In the genomic region with DNA sequence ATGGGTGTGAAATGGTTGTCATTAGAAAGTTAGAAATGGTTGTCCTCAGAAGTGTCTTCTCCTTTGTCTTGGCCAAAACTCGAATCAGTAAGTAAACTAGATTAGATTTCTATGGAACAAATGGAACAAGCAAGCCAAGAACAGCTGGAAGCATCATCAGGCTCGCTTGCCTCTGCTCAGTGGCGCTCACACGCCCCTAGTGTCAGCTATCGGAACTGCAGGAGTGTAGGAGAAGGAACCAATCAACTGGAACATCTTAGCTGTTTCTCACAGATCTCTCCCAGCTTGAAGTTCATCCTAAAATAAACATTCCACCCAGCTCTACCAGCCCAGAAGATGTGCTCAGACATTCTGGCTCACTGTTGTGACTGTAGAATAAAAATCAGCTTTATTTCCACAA, we compare ENCODE assay signal across 9 mouse cellular contexts.
DNase-seq lines count a peak whose midpoint lies in the region; ATAC-seq and TF ChIP-seq lines count a peak whose summit lies in the region.
"Had no signal": no experiment of that assay in that cellular context is flagged by ENCODE, and none has a peak within 500 bp of the region (broad histone marks: within the 10 kb centered on the region; RNA-seq: fewer than 3 reads in every experiment).

No protein-coding gene starts in this region.

- no peak overlapping the region for H3K9ac ChIP-seq in neural tube, embryonic 15.5 days (replicated peaks)
- H3K9ac ChIP-seq in kidney, postnatal 0 days (ENCODE audit: low read depth, low read length) = no peak overlapping the region
- no peak overlapping the region for H3K9ac ChIP-seq in liver, embryonic 11.5 days (ENCODE audit: low read depth, low read length)
- H3K9ac ChIP-seq: limb, embryonic 12.5 days had no signal

- 5% methylated on average over 5 of the region's 5 CpGs for WGBS in neural tube, embryonic 15.5 days
- 4% methylated on average over 5 of the region's 5 CpGs for WGBS in kidney, postnatal 0 days
- 3% methylated on average over 5 of the region's 5 CpGs for WGBS in liver, embryonic 11.5 days

- peaks cover 4% of the 10 kb centered on the region for H3K27me3 ChIP-seq in neural tube, embryonic 15.5 days (replicated peaks)
- H3K27me3 ChIP-seq in kidney, postnatal 0 days (ENCODE audit: insufficient read depth, low read length) = no peaks in the 10 kb centered on the region
- H3K27me3 ChIP-seq in liver, embryonic 11.5 days (replicated peaks; ENCODE audit: control insufficient read depth, insufficient read depth, low read length) = no peaks in the 10 kb centered on the region

- TF ChIP-seq CTCF in kidney, postnatal 0 days (IDR thresholded peaks at IDR 0.05; ENCODE audit: low read depth) = peak; percentile 92

- H3K36me3 ChIP-seq in neural tube, embryonic 15.5 days = no peaks in the 10 kb centered on the region
- no peaks in the 10 kb centered on the region for H3K36me3 ChIP-seq in kidney, postnatal 0 days (ENCODE audit: insufficient read depth, low read length)
- no peaks in the 10 kb centered on the region for H3K36me3 ChIP-seq in liver, embryonic 11.5 days (ENCODE audit: control insufficient read depth, insufficient read depth, low read length)
- H3K36me3 ChIP-seq: limb, embryonic 12.5 days had no signal

- no peaks in the 10 kb centered on the region for H3K9me3 ChIP-seq in neural tube, embryonic 15.5 days (replicated peaks)
- H3K9me3 ChIP-seq in kidney, postnatal 0 days (replicated peaks; ENCODE audit: low read length) = no peaks in the 10 kb centered on the region
- no peaks in the 10 kb centered on the region for H3K9me3 ChIP-seq in liver, embryonic 11.5 days (ENCODE audit: control insufficient read depth, low read length)
- H3K9me3 ChIP-seq: limb, embryonic 12.5 days had no signal

- H3K4me3 ChIP-seq in neural tube, embryonic 15.5 days (replicated peaks) = no peak overlapping the region
- no peak overlapping the region for H3K4me3 ChIP-seq in kidney, postnatal 0 days (replicated peaks; ENCODE audit: low read depth, low read length)
- H3K4me3 ChIP-seq in liver, embryonic 11.5 days (ENCODE audit: low read depth, low read length) = no peak overlapping the region
- H3K4me3 ChIP-seq: limb, embryonic 12.5 days had no signal

- no peak overlapping the region for H3K4me2 ChIP-seq in neural tube, embryonic 15.5 days
- H3K4me2 ChIP-seq in kidney, postnatal 0 days (ENCODE audit: low read length) = no peak overlapping the region
- H3K4me2 ChIP-seq in liver, embryonic 11.5 days = no peak overlapping the region
- H3K4me2 ChIP-seq: limb, embryonic 12.5 days had no signal

- H3K27ac ChIP-seq in neural tube, embryonic 15.5 days (replicated peaks) = no peak overlapping the region
- no peak overlapping the region for H3K27ac ChIP-seq in kidney, postnatal 0 days
- H3K27ac ChIP-seq in liver, embryonic 11.5 days (ENCODE audit: low read depth, low read length) = no peak overlapping the region
- H3K27ac ChIP-seq: limb, embryonic 12.5 days had no signal

- DNase-seq in neural tube, embryonic 10.5 days (ENCODE audit: extremely low spot score, low spot score) = peak; percentile 85
- DNase-seq in c-Kit-negative CD71-positive TER-119-positive erythroid progenitor cells, embryonic 14.5 days (ENCODE audit: low read depth, low spot score) = peak; percentile 34
- peak; percentile 30 to 87 for DNase-seq in frontal cortex, adult 2 months (ENCODE audit: extremely low spot score in 1 of 2, low spot score in 1 of 2)
- peak; percentile 78 for DNase-seq in kidney, postnatal 0 days (ENCODE audit: low spot score)
- DNase-seq in liver, embryonic 11.5 days (ENCODE audit: low spot score) = peak; percentile 41
- peak; percentile 53 for DNase-seq in retina, postnatal 7 days (ENCODE audit: low read depth, low spot score)
- peak; percentile 39 to 65 for DNase-seq in urinary bladder, adult 18-20 months (ENCODE audit: low spot score in 2 of 2)

- H3K4me1 ChIP-seq in neural tube, embryonic 15.5 days = no peaks in the 10 kb centered on the region
- no peaks in the 10 kb centered on the region for H3K4me1 ChIP-seq in kidney, postnatal 0 days (replicated peaks; ENCODE audit: insufficient read depth, low read length)
- H3K4me1 ChIP-seq in liver, embryonic 11.5 days (replicated peaks; ENCODE audit: control insufficient read depth, insufficient read depth, low read length) = no peaks in the 10 kb centered on the region
- H3K4me1 ChIP-seq: limb, embryonic 12.5 days had no signal

- no peak for ATAC-seq in neural tube, embryonic 15.5 days (ENCODE audit: low FRiP score)
- no peak for ATAC-seq in kidney, postnatal 0 days (replicated peaks; ENCODE audit: low FRiP score, low read depth)
- ATAC-seq in liver, embryonic 11.5 days (replicated peaks; ENCODE audit: low FRiP score) = no peak

Comparison
In these comparisons a context has a peak if more than half of its experiments do, and no peak if none do; other contexts are left out.
1. DNase-seq: peak in every context shown above with its lines; median percentile 85 in neural tube, embryonic 10.5 days; 78 in kidney, postnatal 0 days; 58 in frontal cortex, adult 2 months; 53 in retina, postnatal 7 days; 52 in urinary bladder, adult 18-20 months; 41 in liver, embryonic 11.5 days; 34 in c-Kit-negative CD71-positive TER-119-positive erythroid progenitor cells, embryonic 14.5 days.